Mouse (Mus musculus): ENCODE results near the gene Sccpdh.
"Not testable (repeated sequence)": the region's sequence is repeated elsewhere in the genome, so short reads cannot be mapped to it uniquely, and the experiment has no call there.

Sccpdh gene

DNA sequence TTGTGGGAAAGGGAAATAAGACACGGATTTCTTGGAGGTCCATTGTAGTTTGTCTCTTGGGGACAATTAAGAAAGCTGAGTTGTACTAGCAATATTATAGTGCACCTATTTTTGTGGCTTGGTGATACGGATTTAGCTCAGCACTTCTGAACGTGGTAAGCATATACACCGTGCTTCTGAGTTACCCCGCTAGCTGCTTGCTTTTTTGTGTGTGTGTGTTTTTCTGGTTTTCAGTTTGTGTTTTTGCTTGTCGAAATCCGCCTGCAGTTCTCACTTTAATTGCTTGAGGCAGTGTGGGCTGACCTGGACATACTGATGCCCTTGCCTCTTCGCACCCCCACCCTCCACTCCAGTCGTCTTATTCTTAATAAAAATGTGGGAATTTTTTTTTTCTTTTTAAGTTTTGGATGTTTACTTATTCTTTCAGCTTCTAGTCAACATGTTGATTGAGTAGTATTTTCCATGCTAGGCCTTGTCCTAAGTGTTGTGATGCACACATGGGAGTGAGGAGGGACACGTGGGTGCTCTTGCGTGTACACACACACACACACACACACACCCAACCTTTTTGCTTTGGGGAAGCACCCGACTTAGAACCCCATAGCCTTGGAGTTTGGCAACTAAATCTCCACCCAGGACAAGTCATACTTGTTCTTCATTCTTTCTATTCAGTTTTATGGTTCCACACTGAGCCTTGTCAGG lies 977 bp downstream of the Sccpdh start:
- no peak for DNase-seq (ENCODE audit: low read depth)

DNA sequence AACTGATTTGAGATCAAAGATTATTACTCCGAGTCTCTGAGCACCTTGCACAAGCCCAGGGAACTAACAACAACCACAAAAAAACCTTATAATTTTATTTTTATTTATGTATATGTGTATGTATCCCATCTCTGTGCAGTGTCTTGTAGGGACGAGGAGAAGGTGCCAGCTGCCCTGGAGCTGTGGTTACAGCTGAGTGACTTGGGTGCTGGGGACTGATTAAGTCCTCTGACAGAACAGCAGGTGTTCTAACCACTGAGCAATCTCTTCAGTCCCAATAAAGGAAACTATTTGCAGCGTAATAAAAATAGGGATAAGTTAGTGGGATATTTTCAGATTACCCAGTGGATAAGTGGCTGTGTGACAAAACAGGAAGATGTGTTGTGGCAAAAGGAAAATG lies 6.3 kb downstream of the Sccpdh start:
- no peak for DNase-seq (ENCODE audit: low read depth)

DNA sequence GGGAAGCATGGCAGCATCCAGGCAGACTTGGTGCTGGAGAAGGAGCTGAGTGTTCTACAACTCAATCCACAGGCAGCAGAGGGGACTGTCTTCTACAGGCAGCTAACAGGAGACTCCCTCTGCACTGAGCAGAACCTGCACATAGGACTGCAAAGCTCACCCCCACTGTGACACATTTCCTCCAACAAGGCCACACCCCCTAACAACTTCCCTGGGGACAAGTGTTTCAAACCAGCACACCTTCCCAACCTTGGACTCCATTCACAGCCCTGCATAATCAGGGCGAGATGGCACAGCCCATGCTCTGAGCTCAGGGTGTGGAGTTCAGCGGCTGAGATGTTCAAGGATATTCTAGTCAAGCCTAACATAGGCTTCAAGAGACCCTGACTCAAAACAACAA lies 9.0 kb downstream of the Sccpdh start:
- no peak for DNase-seq (ENCODE audit: low read depth)

DNA sequence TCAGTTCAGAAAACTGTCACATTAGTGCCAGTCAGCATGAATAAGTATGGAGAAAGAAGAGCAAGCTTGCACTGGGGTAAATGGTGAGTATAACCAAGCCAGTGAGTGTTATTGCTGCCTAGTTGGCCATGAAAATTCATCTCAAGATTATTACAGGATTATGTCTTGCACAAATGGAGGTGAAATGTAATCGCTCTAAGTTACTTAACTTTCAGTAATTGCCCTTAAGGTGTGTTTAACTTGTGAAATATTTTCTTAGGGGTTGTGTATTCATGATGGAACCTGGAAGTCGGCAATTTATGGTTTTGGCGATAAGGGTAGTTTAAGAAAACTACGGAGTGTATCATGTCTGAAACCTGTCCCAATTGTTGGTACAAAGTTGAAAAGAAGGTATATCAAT lies 11.3 kb downstream of the Sccpdh start:
- no peak for DNase-seq (ENCODE audit: low read depth)

DNA sequence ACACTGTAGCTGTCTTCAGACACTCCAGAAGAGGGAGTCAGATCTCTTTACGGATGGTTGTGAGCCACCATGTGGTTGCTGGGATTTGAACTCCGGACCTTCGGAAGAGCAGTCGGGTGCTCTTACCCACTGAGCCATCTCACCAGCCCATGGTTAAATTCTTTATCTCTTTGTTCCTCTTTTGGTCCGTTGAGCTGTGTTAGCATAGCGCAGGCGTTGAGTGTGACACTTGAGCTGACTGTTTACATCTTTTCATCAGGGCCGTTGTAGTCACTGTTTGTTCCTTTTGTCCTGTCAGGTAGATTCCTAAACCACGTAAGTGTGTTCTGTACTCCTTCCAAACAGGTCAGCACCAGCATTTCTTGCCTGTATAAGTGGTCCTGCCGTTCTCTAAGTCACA lies 14.7 kb downstream of the Sccpdh start:
- not testable (repeated sequence) for DNase-seq (ENCODE audit: low read depth)

DNA sequence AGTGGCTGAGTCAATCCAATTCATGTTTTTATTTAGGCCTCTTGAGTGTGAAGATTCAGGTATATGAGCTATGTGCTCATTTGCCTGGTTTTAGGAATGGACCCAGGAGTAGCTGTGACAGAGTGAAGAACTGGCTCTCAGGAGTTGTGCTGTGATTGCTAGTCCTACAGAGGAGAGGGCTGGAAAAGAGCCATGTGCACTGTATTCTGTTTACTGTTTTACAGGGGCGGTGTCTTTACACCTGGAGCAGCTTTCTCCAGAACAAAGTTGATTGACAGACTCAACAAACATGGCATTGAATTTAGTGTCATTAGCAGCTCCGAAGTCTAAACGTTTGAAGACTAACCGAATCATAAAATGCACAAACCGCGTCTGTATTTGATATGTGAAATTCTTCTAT lies 18.3 kb downstream of the Sccpdh start:
- no peak for DNase-seq (ENCODE audit: low read depth)

DNA sequence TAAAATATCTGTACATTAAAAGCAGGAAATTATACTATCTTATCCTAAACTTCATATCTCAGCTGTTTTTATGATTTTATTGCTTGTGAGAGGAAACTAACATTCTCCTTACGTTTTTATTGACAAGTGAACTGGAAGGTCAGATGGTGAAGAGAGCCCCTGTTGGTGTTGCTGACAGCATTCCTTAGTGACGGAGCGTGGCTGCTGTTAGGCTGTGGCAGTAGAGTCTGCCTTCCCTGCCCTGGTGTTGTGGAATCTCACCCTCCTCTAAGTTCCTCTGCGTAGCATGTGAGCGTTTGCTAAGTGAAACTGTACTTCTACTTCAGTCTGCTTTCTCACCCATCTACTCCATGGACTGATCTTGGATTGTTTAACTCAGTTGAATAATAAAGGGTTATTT lies 18.8 kb downstream of the Sccpdh start:
- DNase-seq (ENCODE audit: low read depth), result no peak

DNA sequence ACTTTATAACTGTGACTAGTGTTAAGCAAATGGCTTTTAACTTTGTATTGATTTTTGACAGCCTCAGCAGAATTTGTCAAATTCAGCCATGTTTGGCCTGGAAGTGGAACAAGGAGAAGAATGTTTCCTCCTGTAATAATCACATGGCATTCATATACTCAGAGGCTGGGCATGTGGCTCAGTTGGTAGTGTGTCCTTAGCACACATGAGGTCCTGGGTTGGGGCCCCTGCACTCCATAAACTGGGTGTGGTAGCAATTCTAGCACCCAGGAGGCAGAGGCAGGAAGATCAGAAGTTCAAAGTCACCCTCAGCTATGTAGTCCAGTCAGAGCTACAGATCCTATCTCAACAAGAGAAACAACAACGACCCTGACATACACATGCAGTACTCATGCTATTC lies 19.3 kb downstream of the Sccpdh start:
- no peak for DNase-seq (ENCODE audit: low read depth)

DNA sequence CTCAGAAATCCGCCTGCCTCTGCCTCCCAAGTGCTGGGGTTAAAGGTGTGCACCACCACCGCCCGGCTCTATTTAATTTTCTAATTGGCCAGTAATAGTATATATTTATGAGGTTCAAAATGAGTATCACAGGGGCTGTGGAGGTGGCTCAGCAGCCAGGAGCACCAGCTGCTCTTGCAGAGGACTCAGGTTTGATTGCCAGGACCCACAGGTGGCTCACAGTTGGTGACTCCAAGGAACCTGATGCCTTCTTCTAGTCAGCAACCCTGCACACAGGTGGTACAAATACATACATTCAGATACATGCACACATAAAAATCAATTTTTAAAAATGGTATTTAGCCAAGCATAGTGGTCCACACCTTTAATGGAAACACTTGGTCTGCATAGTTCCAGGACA lies 20.0 kb downstream of the Sccpdh start:
- DNase-seq (ENCODE audit: low read depth), result no peak

DNA sequence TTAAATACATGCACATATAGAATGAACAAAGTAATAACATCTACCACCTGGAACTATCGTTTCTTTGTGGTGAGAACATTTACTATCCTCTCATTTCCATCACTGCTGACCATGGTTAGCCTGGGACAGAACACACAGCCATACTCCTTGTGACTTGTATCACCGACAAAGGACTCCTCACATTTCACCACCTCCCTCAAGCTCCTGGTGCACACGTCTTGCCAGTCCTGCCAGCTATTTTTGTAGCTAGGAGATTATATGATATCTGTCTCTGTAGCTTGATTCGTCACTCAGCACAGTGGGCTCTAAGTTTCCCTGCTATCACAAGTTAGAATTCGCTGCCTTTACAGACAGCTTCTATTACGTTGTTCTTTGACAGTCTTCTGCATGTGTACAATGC lies 20.4 kb downstream of the Sccpdh start:
- DNase-seq (ENCODE audit: low read depth), result no peak

DNA sequence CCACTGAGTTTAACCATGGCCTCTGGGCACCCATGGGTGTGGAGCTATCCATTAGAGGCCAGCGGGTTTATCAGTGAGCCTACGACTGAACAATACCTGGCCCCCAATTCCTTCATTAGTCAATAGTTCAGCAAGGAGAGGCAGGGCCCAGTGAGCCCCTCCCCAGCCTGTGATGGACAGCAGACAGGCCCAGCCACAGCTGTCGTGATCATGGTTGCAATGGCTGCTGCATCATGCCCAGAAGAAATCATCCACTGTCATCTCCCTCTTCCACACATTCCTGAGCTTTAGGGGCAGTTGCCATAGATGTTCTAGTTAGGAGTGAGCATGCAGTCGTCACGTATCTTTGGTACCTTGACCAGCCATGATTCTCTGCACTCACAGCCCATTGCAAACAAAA lies 20.9 kb downstream of the Sccpdh start:
- DNase-seq (ENCODE audit: low read depth), result no peak

DNA sequence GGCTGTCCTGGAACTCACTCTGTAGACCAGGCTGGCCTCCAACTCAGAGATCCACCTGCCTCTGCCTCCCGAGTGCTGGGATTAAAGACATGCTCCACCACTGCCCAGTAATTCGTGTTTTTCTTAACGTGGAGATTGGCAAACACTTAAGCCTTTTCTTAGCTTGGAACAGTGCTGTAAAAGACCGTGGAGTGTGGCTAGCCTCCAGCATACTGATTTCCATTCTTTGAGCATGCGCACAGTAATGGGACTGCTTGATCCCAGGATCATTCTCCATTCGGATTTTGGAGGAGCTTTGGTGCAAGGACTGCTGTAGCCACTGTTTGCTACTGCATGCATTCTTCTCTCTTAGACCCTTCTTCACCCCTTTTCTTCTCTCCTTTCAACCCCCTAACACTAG lies 21.5 kb downstream of the Sccpdh start:
- DNase-seq (ENCODE audit: low read depth), result no peak

DNA sequence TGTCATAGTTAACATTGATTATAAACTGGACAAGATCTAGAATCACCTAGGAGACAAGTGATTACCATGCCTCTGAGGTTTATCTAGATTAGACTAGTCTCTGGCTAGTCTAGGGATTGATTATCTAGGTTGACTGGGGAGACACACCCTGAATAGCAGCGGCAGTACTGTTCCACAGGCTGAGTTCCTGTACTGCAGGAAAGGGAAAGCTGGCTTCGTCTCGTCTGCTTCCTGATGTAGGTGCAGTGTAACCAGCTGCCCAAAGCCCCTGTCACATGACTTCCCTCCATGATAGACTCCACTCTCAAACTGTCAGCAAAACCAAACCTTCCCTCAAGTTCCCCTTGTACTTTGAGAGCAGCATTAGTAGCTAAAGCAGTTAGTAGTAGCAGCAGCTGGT lies 36.1 kb downstream of the Sccpdh start:
- no peak for DNase-seq (ENCODE audit: low read depth)

DNA sequence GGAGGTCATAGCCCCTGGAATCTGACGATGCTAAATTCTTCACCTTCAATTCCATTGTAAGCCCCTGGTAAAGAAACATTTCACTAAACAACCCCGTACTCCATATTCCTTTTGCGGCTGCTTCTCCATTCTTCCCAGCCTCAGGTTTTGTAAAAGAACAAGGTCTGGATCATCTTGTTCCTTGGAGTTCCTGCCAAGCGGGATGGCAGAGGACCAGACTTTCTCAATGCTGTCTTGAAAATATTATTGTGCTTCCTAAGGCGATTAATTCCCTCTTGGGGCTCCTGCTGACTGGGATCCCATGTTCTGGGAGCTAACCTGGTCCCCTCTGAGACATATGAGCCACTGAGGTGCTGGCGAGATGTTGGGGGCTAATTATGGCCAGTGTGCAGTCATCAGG lies 37.1 kb downstream of the Sccpdh start:
- no peak for DNase-seq (ENCODE audit: low read depth)

DNA sequence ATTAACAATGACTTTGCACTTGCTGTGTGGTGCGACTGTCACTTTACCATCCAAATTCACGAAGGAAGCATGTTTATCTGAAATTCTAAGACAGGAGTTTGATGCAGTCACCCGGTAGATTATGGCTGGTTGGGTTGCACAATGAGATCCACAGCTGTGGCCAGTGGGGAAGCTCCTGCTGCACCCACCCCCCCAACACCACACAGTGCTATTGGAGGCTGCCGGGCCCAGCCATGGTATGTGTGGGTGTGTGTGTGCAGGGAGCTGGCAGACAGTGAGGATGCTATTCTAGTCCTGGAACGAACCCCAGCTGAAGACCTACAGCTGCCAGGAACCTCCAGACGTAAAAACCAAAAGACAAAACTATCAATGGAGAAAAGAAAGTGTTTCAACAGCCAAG lies 41.4 kb downstream of the Sccpdh start:
- DNase-seq (ENCODE audit: low read depth), result no peak

DNA sequence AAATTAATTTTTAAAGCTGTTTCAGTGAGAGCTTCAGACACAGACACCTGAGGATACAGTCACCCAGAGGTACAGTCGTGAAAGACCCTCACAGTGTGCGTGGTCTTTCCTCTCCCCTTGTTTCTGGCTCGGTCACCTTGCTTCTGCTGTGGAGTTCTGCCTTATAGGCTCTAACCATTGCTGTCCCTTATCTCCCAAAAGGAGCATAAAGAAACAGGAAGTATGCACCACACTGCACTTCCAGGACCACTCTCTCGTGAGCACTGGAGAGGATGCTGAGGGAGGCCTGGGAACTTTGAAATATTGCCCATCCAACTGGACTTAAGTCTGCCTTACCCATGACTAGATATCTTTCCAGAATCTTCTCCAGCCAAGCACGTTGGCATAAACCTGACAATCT lies 42.7 kb downstream of the Sccpdh start:
- DNase-seq (ENCODE audit: low read depth), result no peak

DNA sequence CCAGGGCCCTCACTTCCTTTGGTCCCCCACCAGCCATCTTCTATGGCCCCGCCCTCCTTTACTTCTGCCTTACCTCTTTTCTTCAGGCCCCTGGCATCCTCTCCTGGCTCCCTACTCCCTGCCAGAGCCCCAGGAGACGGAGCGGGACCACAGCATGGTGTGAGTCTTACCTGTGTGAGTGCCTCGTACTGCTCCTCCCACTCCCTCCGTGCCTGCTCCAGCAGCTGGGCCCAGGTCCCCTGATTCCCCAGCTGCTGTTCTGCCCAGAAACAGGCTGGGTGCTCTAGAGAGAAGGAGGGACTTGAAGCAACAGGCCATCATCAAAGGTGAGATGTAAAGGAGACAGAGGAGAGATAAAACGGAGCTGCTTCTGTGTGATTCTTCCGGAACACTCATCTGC lies 44.6 kb downstream of the Sccpdh start:
- DNase-seq (ENCODE audit: low read depth), result no peak

DNA sequence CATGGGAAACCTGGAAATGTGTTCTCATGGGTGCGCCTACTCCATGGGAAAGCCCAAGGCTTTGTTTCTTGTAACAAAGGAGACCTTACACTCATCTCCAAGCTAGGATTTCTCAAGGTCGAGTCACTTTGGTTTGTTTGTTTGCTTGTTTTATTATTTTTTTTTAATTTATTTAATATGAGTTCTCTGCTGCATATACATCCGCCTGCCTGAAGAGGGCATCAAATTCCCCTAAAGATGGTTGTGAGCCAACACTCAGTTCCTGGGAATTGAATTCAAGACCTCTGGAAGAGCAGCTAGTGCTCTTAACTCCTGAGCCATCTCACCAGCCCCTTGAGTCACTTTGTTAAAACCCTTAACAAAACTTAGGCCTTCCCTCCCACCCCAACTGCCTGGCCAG lies 45.4 kb downstream of the Sccpdh start:
- DNase-seq (ENCODE audit: low read depth), result no peak

DNA sequence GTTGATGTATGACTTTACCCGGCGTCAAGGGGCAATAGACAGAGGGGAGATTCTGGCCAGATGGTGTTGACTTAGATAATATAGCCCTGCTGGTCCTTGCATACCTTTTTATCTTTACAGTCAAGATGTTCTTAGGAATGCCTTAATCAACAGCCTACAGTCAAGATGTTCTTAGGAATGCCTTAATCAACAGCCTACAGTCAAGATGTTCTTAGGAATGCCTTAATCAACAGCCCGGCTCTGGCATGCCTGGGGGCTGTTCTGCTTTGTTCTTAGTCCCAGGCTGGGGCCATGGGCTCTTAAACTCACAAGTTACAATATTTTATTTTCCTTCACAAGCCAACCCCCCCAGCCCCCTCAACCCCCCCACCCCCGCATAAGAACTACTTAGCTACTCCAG lies 47.3 kb downstream of the Sccpdh start:
- not testable (repeated sequence) for DNase-seq (ENCODE audit: low read depth)

DNA sequence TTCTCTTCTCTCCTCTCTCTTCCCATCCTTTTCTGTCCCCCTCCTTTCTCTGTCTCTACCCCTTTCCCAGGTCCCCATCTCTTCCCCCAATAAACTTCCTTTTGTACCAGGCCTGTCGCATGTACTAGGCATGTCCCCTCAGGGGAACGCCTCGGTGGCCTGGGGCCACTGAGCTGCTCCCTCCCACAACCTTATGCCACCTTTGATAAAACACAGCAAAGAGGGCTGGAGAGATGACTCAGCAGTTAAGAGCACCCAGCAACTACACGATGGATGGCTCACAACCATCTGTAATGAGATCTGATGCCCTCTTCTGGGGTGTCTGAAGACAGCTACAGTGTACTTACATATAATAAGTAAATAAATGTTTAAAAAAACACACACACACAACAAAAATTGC lies 47.8 kb downstream of the Sccpdh start:
- DNase-seq (ENCODE audit: low read depth), result no peak

DNA sequence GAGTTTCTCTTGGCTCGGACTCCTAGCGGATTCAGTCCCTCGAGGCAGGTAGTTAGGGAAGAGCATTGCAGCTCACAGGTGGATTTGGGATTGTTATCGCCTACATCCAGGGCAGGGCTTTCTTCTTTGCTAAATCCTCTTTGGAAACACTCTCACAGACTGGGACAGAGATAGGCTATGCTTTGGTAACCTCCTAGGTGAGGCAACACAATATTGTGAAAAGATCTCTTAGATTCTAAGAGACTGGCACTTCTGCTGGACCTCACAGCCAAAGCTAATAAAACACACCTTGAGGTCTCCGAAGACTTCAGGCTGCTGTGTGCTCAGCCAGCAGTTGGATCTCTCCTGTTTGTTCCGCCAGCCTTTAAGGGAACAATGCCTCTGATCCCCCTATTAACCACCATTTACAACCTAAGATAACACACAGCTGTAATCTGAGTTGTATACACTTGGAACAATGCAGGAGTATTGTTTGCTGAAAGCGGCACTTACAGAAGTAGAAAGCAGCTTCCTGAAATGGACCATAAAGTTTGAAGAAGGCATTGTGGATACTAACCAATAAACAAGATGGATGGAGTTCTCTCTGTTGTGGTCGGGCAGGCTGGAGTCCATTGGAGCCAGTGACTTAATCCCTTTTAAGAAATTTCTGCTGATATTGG lies 54.9 kb downstream of the Sccpdh start:
- no peak for DNase-seq (ENCODE audit: low read depth)

DNA sequence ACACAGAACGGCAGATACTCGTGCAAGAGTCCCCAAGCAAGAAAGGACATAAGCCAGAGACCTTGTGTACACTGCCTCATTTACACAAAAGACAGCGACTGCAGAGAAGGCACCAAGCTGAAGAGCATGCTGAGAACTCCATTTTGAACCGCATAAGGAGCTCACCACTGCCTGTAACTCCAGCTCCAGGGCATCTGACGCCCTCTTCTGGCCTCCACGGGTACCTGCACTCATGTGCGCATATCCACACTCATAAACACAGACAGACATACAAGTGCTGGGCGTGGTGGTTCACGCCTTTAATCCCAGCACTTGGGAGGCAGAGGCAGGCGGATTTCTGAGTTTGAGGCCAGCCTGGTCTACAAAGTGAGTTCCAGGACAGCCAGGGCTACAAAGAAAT lies 60.7 kb downstream of the Sccpdh start:
- DNase-seq (ENCODE audit: low read depth), result no peak

DNA sequence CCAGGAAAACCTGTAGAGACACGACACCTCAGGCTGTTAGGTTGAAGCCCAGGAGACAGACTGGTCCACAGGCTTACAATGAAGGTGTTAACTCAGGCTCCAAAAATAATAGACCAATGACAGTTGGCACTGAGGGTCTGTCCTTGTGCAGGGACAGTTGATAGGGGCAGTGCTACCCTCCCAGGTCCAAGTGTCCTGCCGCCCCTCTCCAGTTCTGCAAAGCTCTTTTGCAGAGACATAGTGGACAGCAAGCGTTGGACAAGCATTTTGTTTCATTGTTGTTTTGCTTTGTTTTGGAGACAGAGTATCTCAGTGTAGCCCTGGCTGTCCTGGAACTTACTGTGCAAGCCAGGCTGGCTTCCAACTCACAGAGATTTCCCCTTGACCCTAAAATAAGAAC lies 63.4 kb downstream of the Sccpdh start:
- no peak for DNase-seq (ENCODE audit: low read depth)
